Mouse (Mus musculus) embryonic stem cell, embryonic (primary cell): ENCODE data around the gene Dscam.

Experiments
- CTCF ChIA-PET, 4 experiments: fragments of 300-600 bp in 2 of 4; fragments of 350-600 bp in 2 of 4; sonication (Branson Sonifier 250); formaldehyde crosslinking; loops; one replicate each; lab custom pipeline; 2022; ENCODE audit warnings: inconsistent platforms in 2 of 4; lab: Charles Lee
- POLR2A ChIA-PET, 4 experiments: fragments of 300-600 bp in 2 of 4; fragments of 350-600 bp in 2 of 4; sonication (Branson Sonifier 250); formaldehyde crosslinking; loops; one replicate each; lab custom pipeline; 2022; ENCODE audit warnings: antibody characterized with exemption in 4 of 4, inconsistent platforms in 1 of 4; lab: Charles Lee

The Dscam gene

GRCm38 (mm10) chr16:96673191-96673847 lies 497.2 kb downstream of the Dscam start:
- ChIA-PET CTCF (interaction anchor here in 2 of 4 experiments (0.8 to 1.7 kb wide), 2 partner anchors 315 to 438 kb away, joined by 3 to 4 read pairs; partner anchors contain the start of gene B3galt5 (in 1 of the 2)), POLR2A (interaction anchor here in 1 of 4 experiments (0.5 kb wide), 1 partner anchor 986 kb away, joined by 3 read pairs; no protein-coding TSS in a partner anchor)

DNA sequence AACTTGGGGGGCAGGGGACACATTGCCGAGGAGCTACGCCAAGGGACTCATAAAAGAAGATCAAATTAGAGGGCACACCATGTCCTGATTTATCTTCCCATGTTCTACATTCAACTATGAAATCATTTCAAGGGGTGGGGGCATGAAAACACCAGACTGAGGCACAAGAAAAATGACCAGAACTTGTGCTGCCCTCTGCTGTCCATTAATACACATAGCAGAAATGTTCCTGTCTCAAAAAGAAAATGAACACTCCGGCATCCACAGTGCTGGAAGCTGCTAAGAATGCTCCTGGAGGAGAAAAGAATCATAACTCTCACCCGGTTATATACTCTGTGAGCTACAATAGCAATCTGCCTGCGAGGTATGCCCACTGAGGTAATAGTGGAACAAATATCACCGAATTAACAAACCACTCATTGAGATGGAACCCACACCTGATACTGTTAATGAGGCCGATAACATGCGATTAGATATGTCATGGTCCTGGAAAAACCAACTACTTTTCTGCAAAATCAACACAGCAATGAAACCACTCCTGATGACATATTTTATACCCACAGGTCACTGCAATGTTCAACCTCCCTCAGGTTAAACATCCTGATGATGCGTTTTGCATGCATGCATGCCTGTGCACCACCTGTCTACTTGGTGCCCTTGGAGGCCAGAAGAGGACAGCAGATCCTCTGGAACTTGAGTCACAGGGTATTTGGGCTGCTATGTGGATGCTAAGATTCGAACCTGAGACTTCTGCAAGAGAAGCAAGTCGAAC lies 498.8 kb downstream of the Dscam start:
- CTCF ChIA-PET: interaction anchor here (0.6 to 1.8 kb wide), 10 partner anchors 11 to 622 kb away, joined by 3 to 13 read pairs (median 4); partner anchors contain the start of gene Pcp4 (in 2 of the 4)
- POLR2A ChIA-PET: interaction anchor here in 1 of 4 experiments (0.7 kb wide), 1 partner anchor 592 kb away, joined by 3 read pairs; no protein-coding TSS in a partner anchor

- ChIA-PET CTCF (interaction anchor here in 1 of 4 experiments (0.5 kb wide), 1 partner anchor 531 kb away, joined by 5 read pairs; no protein-coding TSS in a partner anchor), POLR2A (no interaction called here)
These were observed 500.8 kb downstream of the Dscam start for GRCm38 (mm10) chr16:96669706-96670105.

GRCm38 (mm10) chr16:96668478-96668877 lies 502.1 kb downstream of the Dscam start:
- POLR2A ChIA-PET: interaction anchor here in 1 of 4 experiments (0.6 kb wide), 1 partner anchor 31 kb away, joined by 4 read pairs; no protein-coding TSS in a partner anchor
- CTCF ChIA-PET: interaction anchor here in 1 of 4 experiments (0.7 kb wide), 1 partner anchor 502 kb away, joined by 4 read pairs; the partner anchor contains the start of gene Dscam

DNA sequence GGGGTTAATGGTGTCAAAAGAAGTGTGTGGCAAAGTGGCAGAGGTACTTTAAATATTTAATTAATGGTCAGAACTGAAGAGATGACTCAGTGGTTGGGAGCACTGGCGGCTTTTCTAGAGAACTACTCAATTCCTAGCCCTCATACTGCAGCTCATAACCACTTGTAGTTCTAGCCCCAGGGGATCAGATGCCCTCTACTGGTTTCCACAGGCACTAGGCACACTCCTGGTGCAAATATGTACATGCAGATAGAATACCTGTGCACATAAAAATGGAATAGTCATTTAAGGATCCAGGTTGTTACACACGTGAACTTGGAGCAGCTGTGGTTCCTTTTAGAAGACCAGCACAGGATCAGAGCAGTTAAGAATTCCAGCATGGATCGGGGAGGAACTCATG lies 509.5 kb downstream of the Dscam start:
- ChIA-PET CTCF (interaction anchor here (0.7 to 1.7 kb wide), 4 partner anchors 10 to 338 kb away, joined by 3 to 7 read pairs (median 6); no protein-coding TSS in a partner anchor), POLR2A (no interaction called here)

DNA sequence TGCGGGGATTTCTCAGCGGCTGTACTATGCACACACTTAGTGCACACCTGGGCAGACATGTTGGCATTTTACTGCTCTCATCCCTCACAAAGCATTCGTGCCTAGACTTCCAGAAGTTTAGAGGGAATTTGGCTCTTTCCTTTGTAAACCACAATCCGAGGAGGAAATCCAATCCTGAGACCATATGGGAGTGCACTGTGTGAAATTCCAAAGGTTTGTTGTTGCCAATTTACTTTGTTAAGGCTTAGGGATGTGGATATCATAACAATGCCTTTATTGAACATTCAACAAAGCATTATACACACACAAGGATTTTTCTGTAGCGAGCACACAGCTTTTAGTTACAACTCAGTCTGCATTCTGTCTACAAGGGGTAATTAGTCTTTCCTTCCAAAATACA lies 511.3 kb downstream of the Dscam start:
- ChIA-PET CTCF (no interaction called here), POLR2A (no interaction called here)

DNA sequence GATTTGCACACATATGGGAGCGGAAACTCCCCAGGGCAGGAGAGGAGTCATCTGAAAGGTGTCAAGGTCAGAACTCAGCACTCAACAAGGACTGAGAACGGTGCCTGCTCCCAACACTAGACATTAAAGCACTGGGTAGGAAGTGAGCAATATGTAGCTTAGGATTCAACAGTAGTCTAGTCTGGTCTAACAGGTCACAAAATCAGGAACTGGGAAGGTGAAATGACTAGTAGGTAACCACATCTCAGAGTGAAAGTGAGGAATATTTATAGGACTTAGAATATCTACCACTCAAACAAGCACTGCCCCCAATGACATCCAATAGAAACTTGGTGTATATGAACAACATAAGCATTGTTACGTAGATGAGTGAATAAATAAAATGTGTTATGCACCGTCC lies 515.0 kb downstream of the Dscam start:
- ChIA-PET POLR2A (no interaction called here), CTCF (interaction anchor here in 1 of 4 experiments (0.7 kb wide), 1 partner anchor 16 kb away, joined by 3 read pairs; no protein-coding TSS in a partner anchor)

DNA sequence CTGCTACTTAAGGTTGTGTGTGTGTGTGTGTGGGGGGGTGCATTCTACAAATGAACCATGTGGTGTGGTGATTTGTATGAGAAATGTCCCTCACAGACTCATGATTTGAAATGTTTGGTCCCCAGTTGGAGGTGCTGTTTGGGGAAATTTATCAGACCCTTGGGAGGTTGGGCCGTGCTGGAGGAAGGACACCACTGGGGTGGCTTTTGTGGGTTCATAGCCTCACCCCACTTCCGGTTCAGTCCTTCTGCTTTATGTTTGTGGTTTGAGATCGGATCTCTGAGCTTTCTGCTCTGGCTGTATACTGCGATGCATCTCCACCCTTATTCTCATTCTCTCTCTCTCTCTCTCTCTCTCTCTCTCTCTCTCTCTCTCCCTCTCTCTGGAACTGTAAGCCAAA lies 516.5 kb downstream of the Dscam start:
- CTCF ChIA-PET: interaction anchor here in 2 of 4 experiments (0.6 to 1.2 kb wide), 2 partner anchors 187 to 235 kb away, joined by 3 to 4 read pairs; partner anchors contain the start of gene Pcp4 (in 1 of the 2)
- POLR2A ChIA-PET: no interaction called here

GRCm38 (mm10) chr16:96651444-96651843 lies 519.1 kb downstream of the Dscam start:
- ChIA-PET POLR2A (no interaction called here), CTCF (no interaction called here)

DNA sequence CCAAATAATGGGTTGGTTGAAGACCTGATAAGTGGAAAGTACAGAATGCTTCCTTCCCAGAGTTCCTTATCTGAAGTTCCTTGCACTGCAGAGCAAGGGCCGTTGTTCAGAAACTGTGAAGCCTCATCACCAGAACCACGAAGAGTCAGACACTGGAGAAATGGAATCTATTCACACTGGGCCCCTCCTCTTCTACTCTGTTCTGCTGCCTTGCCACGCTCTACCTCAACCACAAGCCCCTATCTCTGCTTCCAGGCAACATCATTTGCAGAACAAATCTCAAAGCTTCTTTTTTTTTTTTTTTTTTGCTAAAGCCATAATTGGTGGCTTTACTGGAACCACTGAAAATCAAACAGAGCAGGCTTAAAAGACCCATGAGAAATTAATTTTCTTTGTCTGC lies 530.5 kb downstream of the Dscam start:
- CTCF ChIA-PET: no interaction called here

DNA sequence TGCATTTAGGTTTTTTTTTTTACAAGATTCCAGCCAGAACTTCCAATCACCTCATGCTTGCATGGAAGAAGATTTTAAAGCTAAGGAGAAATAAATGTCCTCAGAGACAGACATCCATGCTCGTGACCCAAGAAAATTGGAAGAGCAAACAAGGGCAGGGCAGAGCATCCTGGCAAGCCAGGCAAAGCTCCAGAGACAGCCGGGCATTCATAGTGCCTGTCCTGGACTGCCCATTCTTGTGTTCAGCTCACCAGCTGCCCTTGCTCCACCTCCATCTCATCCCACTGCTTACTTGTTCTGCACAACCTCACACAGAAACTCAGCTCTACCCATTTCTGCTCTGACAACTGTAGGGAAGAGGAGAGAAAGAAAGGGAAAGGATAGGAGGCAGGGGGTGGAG lies 534.6 kb downstream of the Dscam start:
- POLR2A ChIA-PET: no interaction called here
- CTCF ChIA-PET: interaction anchor here in 1 of 4 experiments (0.6 to 0.7 kb wide), 3 partner anchors 35 to 1294 kb away, joined by 3 to 5 read pairs (median 4); no protein-coding TSS in a partner anchor

More for the DNA sequence above, 530.5 kb downstream of the Dscam start:
- POLR2A ChIA-PET: interaction anchor here in 2 of 4 experiments (0.6 kb wide), 4 partner anchors 13 to 1086 kb away, joined by 3 to 4 read pairs (median 4); no protein-coding TSS in a partner anchor

GRCm38 (mm10) chr16:96634791-96635143 lies 535.8 kb downstream of the Dscam start:
- CTCF ChIA-PET: no interaction called here

GRCm38 (mm10) chr16:96634097-96634790 lies 536.3 kb downstream of the Dscam start:
- ChIA-PET POLR2A (no interaction called here), CTCF (no interaction called here)

More at GRCm38 (mm10) chr16:96634791-96635143, 535.8 kb downstream of the Dscam start:
- POLR2A ChIA-PET: interaction anchor here in 1 of 4 experiments (0.6 kb wide), 1 partner anchor 10 kb away, joined by 3 read pairs; no protein-coding TSS in a partner anchor

GRCm38 (mm10) chr16:96630241-96630640 lies 540.3 kb downstream of the Dscam start:
- POLR2A ChIA-PET: no interaction called here
- CTCF ChIA-PET: no interaction called here

DNA sequence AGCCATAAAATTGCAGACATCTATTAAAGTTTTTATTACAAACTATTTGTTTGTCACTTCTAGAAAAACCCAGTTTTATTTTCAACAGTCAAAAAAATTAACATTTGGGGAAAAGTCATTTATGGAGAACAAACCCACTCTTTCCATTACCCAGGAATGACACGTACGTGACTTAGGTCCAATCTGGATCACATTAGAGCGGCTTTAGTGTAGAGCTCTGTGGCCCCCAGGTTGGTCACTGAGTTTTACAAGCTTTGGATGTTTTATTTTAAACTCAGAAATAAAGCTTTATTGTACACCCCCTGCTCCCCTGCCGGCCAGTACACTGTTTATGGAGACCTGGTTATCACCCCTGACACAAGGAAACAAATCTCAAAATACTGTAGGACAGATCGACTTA lies 540.9 kb downstream of the Dscam start:
- POLR2A ChIA-PET: no interaction called here
- CTCF ChIA-PET: no interaction called here

- POLR2A ChIA-PET: no interaction called here
- CTCF ChIA-PET: no interaction called here
These were observed 545.1 kb downstream of the Dscam start for GRCm38 (mm10) chr16:96625468-96625867.

DNA sequence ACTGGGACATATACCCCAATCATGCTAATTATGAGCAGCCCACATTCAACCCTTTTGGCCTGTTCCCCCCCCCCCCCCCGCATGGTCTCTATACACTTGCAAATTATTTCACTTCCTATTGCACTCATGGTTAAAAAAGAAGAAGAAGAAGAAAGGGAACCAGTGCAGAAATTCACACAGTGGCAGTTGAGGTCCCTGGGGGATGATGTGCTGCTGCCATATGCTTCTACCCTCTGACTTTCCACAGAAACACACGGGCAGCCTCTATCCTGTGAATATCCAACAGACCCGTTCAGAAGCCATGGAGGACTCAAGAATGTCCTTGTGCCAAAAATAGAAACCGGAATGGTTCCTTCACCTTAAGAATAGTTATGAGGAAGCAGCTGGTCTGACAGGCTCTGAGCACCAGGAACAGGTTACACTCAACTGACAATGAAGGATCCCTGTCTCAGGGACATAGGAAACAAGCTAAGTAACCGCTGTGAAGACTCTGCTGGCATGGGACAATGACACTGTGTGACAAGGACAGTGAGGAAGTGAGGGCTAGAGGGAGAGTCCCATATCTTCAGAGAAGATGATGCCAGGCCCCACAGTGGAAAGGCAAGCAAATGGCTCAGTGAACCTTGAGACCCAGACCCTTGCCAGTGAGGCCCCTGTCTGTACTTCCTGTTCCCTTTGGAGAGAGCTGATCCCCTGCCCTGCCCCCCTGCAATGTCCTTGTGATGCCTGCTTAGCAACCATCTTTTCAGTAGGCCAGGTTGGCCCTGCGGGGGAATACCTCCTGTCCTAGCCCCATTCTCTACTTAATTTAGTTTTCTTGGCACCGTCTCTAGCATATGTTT lies 545.8 kb downstream of the Dscam start:
- CTCF ChIA-PET: no interaction called here
- POLR2A ChIA-PET: interaction anchor here in 1 of 4 experiments (0.6 kb wide), 1 partner anchor 10 kb away, joined by 3 read pairs; no protein-coding TSS in a partner anchor

DNA sequence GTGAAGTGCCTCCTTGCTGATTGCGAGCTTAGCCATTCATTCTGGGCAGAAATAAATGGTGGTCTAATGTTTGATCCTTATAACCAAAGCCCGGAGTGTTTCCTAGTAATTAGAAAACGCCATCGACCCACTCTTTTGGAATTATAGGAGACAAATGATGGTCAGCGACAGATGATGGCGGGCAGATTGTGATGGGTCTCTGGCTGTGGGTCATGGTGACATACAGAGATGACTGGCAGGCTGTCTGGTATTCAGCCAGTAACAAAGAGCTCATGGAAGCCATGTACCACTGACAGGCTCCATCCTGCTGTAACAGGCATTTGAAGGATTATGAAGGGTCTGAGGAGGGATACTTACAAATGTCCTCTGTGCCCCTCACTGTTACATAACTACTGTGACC lies 549.7 kb downstream of the Dscam start:
- ChIA-PET CTCF (no interaction called here), POLR2A (no interaction called here)
